Mouse (Mus musculus) ES-E14 (cell line): ENCODE measurements at regions not wholly inside any gene's neighbourhood (a gene's known extent, or its start where the extent isn't known, plus 50 kb on each side); places are given as distances from the start of the nearest gene placed in this dataset.

ENCODE experiments used
- DNase-seq: peaks from one replicate; pipeline ENCODE4 v3.0.0-alpha.2; 2013; ENCODE audit warnings: low read depth, low spot score
- H3K27ac ChIP-seq: 2 replicates; pipeline ENCODE4 v1.5.1; 2012; ENCODE audit warnings: low read depth, mild to moderate bottlenecking, low read length, moderate library complexity, mixed read lengths; ENCODE audit not compliant: poor library complexity, insufficient read depth, severe bottlenecking
- H3K36me3 ChIP-seq: 2 replicates; pipeline ENCODE4 v1.6.1; 2012; ENCODE audit warnings: mild to moderate bottlenecking, low read length, moderate library complexity, mixed read lengths; ENCODE audit not compliant: control insufficient read depth, poor library complexity, insufficient read depth, severe bottlenecking
- H3K4me1 ChIP-seq, 2 experiments: fragments of 150-350 bp in 1 of 2; sonication (generic) in 1 of 2; 2 replicates each; pipeline ENCODE4 v1.6.1; 2012; ENCODE audit warnings: low read length in 2 of 2, mild to moderate bottlenecking in 1 of 2, mixed read lengths in 1 of 2; ENCODE audit not compliant: control insufficient read depth in 2 of 2, insufficient read depth in 2 of 2, poor library complexity in 1 of 2
- H3K4me3 ChIP-seq, 2 experiments: fragments of 150-350 bp in 1 of 2; sonication (generic) in 1 of 2; 2 replicates each; pipeline ENCODE4 v1.5.1; 2012; ENCODE audit warnings: low read length in 2 of 2, low read depth in 1 of 2, mild to moderate bottlenecking in 1 of 2, mixed read lengths in 1 of 2; ENCODE audit not compliant: insufficient read depth in 1 of 2, poor library complexity in 1 of 2, severe bottlenecking in 1 of 2
- H3K9ac ChIP-seq: 2 replicates; pipeline ENCODE4 v1.6.1; 2012; ENCODE audit warnings: low read depth, mild to moderate bottlenecking, low read length, mixed read lengths; ENCODE audit not compliant: poor library complexity, insufficient read depth, severe bottlenecking
- H3K9me3 ChIP-seq: fragments of 150-350 bp; sonication (generic); 2 replicates; pipeline ENCODE4 v1.6.1; 2012; ENCODE audit warnings: low read depth, mild to moderate bottlenecking, low read length; ENCODE audit not compliant: control insufficient read depth, insufficient read depth
- CHD2 ChIP-seq: IDR thresholded peaks from 2 replicates; pipeline ENCODE4 v1.6.1; 2014; ENCODE audit warnings: mild to moderate bottlenecking, low read depth, low read length, inconsistent platforms
- HCFC1 ChIP-seq: IDR thresholded peaks from 2 replicates; pipeline ENCODE4 v1.6.1; 2012; ENCODE audit warnings: low read length, inconsistent platforms, borderline replicate concordance; ENCODE audit not compliant: insufficient read depth
- MAFK ChIP-seq: IDR thresholded peaks from 2 replicates; pipeline ENCODE4 v1.6.1; 2014; ENCODE audit warnings: mild to moderate bottlenecking, low read depth, low read length, inconsistent platforms; ENCODE audit not compliant: insufficient read depth
- ZC3H11A ChIP-seq: IDR thresholded peaks from 2 replicates; pipeline ENCODE4 v1.6.1; 2012; ENCODE audit warnings: low read depth, mild to moderate bottlenecking, inconsistent platforms, low read length, borderline replicate concordance
- ZNF384 ChIP-seq: IDR thresholded peaks from 2 replicates; pipeline ENCODE4 v1.6.1; 2012; ENCODE audit warnings: low read depth, low read length, inconsistent platforms
- in situ Hi-C, 2 experiments: fragments of 600-800 bp; cut with MboI; formaldehyde crosslinking; loops; one replicate each; pipeline ENCODE4 v1.15.1; 2025; ENCODE audit warnings: low sequenced_read_pairs in 2 of 2, inconsistent platforms in 1 of 2; ENCODE audit not compliant: unreplicated experiment in 2 of 2

- no peak overlapping the region for H3K27ac ChIP-seq
- in situ Hi-C loops, result no loop called here
- no peak overlapping the region for H3K4me3 ChIP-seq
- H3K4me1 ChIP-seq, result no peaks in the 10 kb centered on the region
- H3K36me3 ChIP-seq, result no peaks in the 10 kb centered on the region
- no peak overlapping the region for H3K9ac ChIP-seq
- H3K9me3 ChIP-seq, result no peaks in the 10 kb centered on the region
- TF ChIP-seq ZC3H11A (no peak), HCFC1 (no peak), CHD2 (no peak), ZNF384 (no peak), MAFK (no peak)
- no peak for DNase-seq
Observed at GRCm38 (mm10) chr16:24211588-24211987, 181.7 kb upstream of the Lpp start.

DNA sequence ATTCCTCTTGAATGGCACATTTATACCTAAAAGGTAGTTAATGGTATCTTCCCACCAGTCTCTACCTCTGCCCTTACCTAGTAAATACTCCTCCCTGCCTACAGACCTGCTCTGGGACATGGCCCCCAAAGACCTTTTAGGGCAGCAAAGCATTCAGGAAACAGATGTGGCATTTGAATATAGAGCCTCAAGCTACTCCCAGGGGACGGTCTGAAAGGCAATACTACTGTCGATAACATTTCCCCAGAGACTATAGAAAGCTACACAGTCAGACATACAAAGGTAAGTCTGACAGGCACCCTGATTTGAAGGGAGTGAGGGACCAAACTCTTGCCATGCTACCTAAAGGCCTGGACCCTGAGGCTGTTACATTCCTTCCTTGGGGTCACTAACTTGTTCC, 184.4 kb upstream of the Lpp start:
- in situ Hi-C loops, result no loop called here
- no peak for TF ChIP-seq ZNF384
- TF ChIP-seq MAFK, result no peak
- no peak for TF ChIP-seq HCFC1
- no peak for TF ChIP-seq CHD2
- no peak for TF ChIP-seq ZC3H11A
- H3K9ac ChIP-seq, result no peak overlapping the region
- no peak overlapping the region for H3K4me3 ChIP-seq
- H3K4me1 ChIP-seq, result no peaks in the 10 kb centered on the region
- no peak overlapping the region for H3K27ac ChIP-seq
- H3K36me3 ChIP-seq, result no peaks in the 10 kb centered on the region
- H3K9me3 ChIP-seq, result no peaks in the 10 kb centered on the region
- no peak for DNase-seq

GRCm38 (mm10) chr16:24208118-24208517, 185.2 kb upstream of the Lpp start:
- no peak for TF ChIP-seq HCFC1
- no peak for TF ChIP-seq MAFK
- TF ChIP-seq ZNF384, result no peak
- TF ChIP-seq ZC3H11A, result no peak
- TF ChIP-seq CHD2, result no peak
- Histone ChIP-seq H3K4me1 (no peaks in the 10 kb centered on the region), H3K27ac (no peak overlapping the region), H3K9me3 (no peaks in the 10 kb centered on the region), H3K4me3 (no peak overlapping the region), H3K36me3 (no peaks in the 10 kb centered on the region), H3K9ac (no peak overlapping the region)
- in situ Hi-C loops, result no loop called here
- DNase-seq, result no peak

DNA sequence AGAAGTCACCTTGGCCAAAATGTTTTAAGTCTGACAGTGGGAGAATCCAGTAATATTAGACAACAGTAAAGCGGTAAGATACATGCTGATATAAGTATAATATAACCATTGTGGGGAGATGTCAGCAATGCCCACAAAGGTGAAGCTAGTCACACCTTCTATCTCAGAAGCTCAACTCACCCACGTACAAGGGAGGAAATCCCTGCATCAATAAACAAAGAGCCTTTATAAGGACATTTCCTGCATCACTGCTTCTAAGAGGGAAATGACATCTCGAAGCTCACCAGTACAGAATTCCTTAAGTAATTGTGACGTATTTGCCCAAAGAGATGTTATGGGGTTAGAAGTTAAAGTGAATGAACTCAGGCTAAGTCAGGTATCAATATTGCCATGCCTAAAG, 186.3 kb upstream of the Lpp start:
- DNase-seq, result no peak
- no peak overlapping the region for H3K27ac ChIP-seq

DNA sequence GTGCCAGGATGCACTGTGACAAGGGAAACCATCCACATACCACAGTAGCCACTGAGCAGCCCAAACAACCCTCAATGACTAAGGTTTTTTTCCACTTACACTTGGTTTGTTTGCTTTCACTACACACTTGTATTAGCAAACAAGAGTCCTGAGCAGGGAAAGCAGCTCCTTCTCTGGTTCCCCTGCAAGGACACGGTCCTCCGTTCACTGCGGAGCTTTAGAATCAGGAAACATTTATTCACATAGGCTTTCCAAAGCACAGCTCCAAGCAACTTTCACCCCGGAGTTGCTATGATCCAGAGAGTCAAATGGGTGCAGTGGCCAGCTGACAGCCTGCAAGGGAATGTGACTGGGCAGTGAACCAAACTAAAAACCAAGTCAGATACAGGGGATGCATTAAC, 186.8 kb upstream of the Lpp start:
- no peak overlapping the region for H3K27ac ChIP-seq
- in situ Hi-C loops, result no loop called here

More for the DNA sequence above, 186.3 kb upstream of the Lpp start:
- no peaks in the 10 kb centered on the region for H3K4me1 ChIP-seq
- no peaks in the 10 kb centered on the region for H3K9me3 ChIP-seq
- H3K4me3 ChIP-seq, result no peak overlapping the region
- in situ Hi-C loops, result no loop called here
- no peak overlapping the region for H3K9ac ChIP-seq
- H3K36me3 ChIP-seq, result no peaks in the 10 kb centered on the region
- TF ChIP-seq CHD2, result no peak

More for the DNA sequence above, 186.8 kb upstream of the Lpp start:
- no peaks in the 10 kb centered on the region for H3K9me3 ChIP-seq
- no peaks in the 10 kb centered on the region for H3K4me1 ChIP-seq
- TF ChIP-seq ZC3H11A, result no peak
- TF ChIP-seq CHD2, result no peak
- TF ChIP-seq HCFC1, result no peak
- TF ChIP-seq ZNF384, result no peak
- TF ChIP-seq MAFK, result no peak
- no peak for DNase-seq
- H3K4me3 ChIP-seq, result no peak overlapping the region
- H3K36me3 ChIP-seq, result no peaks in the 10 kb centered on the region
- H3K9ac ChIP-seq, result no peak overlapping the region
